Mouse (Mus musculus) brain, embryonic 14.5 days (tissue): ENCODE data around the gene Me3.

Experiments
- CTCF ChIP-seq: fragments of 200-500 bp; IDR thresholded peaks from 2 replicates; pipeline ENCODE4 v1.5.1; 2012; ENCODE audit warnings: inconsistent platforms, mild to moderate bottlenecking, moderate library complexity, borderline replicate concordance; ENCODE audit not compliant: insufficient read depth, insufficient read length; ENCODE audit errors: extremely low read depth
- POLR2A ChIP-seq: fragments of 200-500 bp; IDR thresholded peaks from 2 replicates; pipeline ENCODE4 v1.6.1; 2012; ENCODE audit warnings: mild to moderate bottlenecking, inconsistent platforms, borderline replicate concordance; ENCODE audit not compliant: poor library complexity, insufficient read depth, insufficient read length, severe bottlenecking; ENCODE audit errors: extremely low read depth

- TF ChIP-seq POLR2A (no peak), CTCF (no peak)
Observed at GRCm38 (mm10) chr7:89836676-89837075, 204.5 kb downstream of the Me3 start.
